Mouse (Mus musculus): Measurements from ENCODE around the gene Inpp5f.

Gene Inpp5f

DNA sequence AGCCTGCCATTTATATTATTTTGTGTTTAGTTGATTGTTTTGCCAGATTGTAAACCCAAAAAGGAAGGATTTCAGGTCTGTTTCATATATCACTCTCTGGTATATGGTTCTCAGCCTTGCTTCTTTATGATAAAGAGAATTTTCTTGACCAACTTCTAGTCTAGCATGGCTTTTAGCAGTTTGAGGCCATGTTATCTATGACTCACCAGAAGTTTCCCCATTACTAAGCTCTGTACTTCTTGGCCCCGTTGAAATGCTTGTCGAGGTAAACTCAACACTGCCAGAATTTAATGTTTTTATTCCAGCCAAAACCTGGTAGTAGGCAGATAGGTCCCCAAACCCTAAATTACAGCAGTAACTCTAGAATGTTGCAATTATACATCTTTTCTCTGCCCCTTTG lies 132.8 kb downstream of the Inpp5f start:
- no peak for DNase-seq

- peak; percentile 95 to 96 for DNase-seq
Observed at GRCm38 (mm10) chr7:128744684-128745485, 133.8 kb downstream of the Inpp5f start, which contains the start of gene Sec23ip. Gene Sec23ip, plus strand, starts transcription at chr7:128744943.

Data from B cell, adult 2 months (primary cell).